Mouse (Mus musculus): Measurements from ENCODE around the gene Jtb.
"Not testable (repeated sequence)": the region's sequence is repeated elsewhere in the genome, so short reads cannot be mapped to it uniquely, and the experiment has no call there.

Gene Jtb

GRCm38 (mm10) chr3:90222941-90223340 lies 8.5 kb upstream of the Jtb start:
- CTCF ChIA-PET = no interaction called here

GRCm38 (mm10) chr3:90224331-90224730 lies 7.1 kb upstream of the Jtb start:
- CTCF ChIA-PET = interaction anchor here (0.5 kb wide), 1 partner anchor 106 kb away, joined by 21 read pairs; no protein-coding TSS in a partner anchor

GRCm38 (mm10) chr3:90231075-90231474 lies 322 bp upstream of the Jtb start:
- CTCF ChIA-PET = interaction anchor here (0.7 to 1.4 kb wide), 3 partner anchors 10 to 154 kb away, joined by 3 to 4 read pairs (median 3); no protein-coding TSS in a partner anchor

GRCm38 (mm10) chr3:90241251-90241650 lies 9.9 kb downstream of the Jtb start:
- CTCF ChIA-PET = interaction anchor here (0.5 kb wide), 1 partner anchor 15 kb away, joined by 4 read pairs; no protein-coding TSS in a partner anchor

- CTCF ChIA-PET = no interaction called here
Observed at GRCm38 (mm10) chr3:90241669-90242358, 10.4 kb downstream of the Jtb start.

- CTCF ChIA-PET = no interaction called here
Observed at GRCm38 (mm10) chr3:90242984-90243775, 11.8 kb downstream of the Jtb start, which contains the start of gene Creb3l4. Gene Creb3l4, minus strand, starts transcription at chr3:90243512.

- CTCF ChIA-PET = interaction anchor here (1.1 kb wide), 1 partner anchor 24 kb away, joined by 5 read pairs; no protein-coding TSS in a partner anchor
Observed at GRCm38 (mm10) chr3:90245406-90245805, 14.0 kb downstream of the Jtb start.

- CTCF ChIA-PET = interaction anchor here (0.7 kb wide), 1 partner anchor 189 kb away, joined by 3 read pairs; no protein-coding TSS in a partner anchor
Observed at GRCm38 (mm10) chr3:90247630-90247959, 16.2 kb downstream of the Jtb start.

- CTCF ChIA-PET = interaction anchor here (0.7 kb wide), 1 partner anchor 189 kb away, joined by 3 read pairs; no protein-coding TSS in a partner anchor
Observed at GRCm38 (mm10) chr3:90247960-90248745, 16.8 kb downstream of the Jtb start, which contains the start of gene Slc39a1. Gene Slc39a1, plus strand, starts transcription at chr3:90248172.

- CTCF ChIA-PET = no interaction called here
Observed at GRCm38 (mm10) chr3:90248746-90249100, 17.3 kb downstream of the Jtb start.

GRCm38 (mm10) chr3:90250791-90251190 lies 19.4 kb downstream of the Jtb start:
- CTCF ChIA-PET = interaction anchor here (0.6 kb wide), 1 partner anchor 14 kb away, joined by 4 read pairs; no protein-coding TSS in a partner anchor

GRCm38 (mm10) chr3:90251731-90252226 lies 20.4 kb downstream of the Jtb start:
- CTCF ChIA-PET = not testable (repeated sequence)

- CTCF ChIA-PET = not testable (repeated sequence)
Observed at GRCm38 (mm10) chr3:90252659-90253058, 21.3 kb downstream of the Jtb start.

GRCm38 (mm10) chr3:90253174-90253573 lies 21.8 kb downstream of the Jtb start:
- CTCF ChIA-PET = not testable (repeated sequence)

GRCm38 (mm10) chr3:90253653-90254418 lies 22.4 kb downstream of the Jtb start, which contains the start of gene Crtc2:
Gene Crtc2, plus strand, starts transcription at chr3:90254163.
- CTCF ChIA-PET = no interaction called here

GRCm38 (mm10) chr3:90254419-90255193 lies 23.2 kb downstream of the Jtb start:
- CTCF ChIA-PET = no interaction called here

- CTCF ChIA-PET = no interaction called here
Observed at GRCm38 (mm10) chr3:90255194-90255565, 23.8 kb downstream of the Jtb start.

GRCm38 (mm10) chr3:90255784-90256353 lies 24.5 kb downstream of the Jtb start:
- CTCF ChIA-PET = interaction anchor here (0.6 kb wide), 3 partner anchors 14 to 24 kb away, joined by 4 to 5 read pairs (median 4); no protein-coding TSS in a partner anchor

- CTCF ChIA-PET = no interaction called here
Observed at GRCm38 (mm10) chr3:90256731-90257530, 25.5 kb downstream of the Jtb start.
